Mouse (Mus musculus): ENCODE results near the gene Gm572.
A peak's percentile ranks its signal among the peaks of the same experiment; 100 is the strongest.

Gene Gm572

GRCm38 (mm10) chr4:148667006-148667755 lies 24.1 kb downstream of the Gm572 start:
- no peak for DNase-seq (ENCODE audit: low spot score)

GRCm38 (mm10) chr4:148671230-148671947 lies 28.3 kb downstream of the Gm572 start:
- DNase-seq (ENCODE audit: low spot score), result no peak

- no peak for DNase-seq (ENCODE audit: low spot score)
Observed at GRCm38 (mm10) chr4:148675043-148675442, 31.9 kb downstream of the Gm572 start.

- peak; percentile 81 for DNase-seq (ENCODE audit: low spot score)
Observed at GRCm38 (mm10) chr4:148676188-148676960, 33.3 kb downstream of the Gm572 start.

- DNase-seq (ENCODE audit: low spot score), result peak; percentile 41
Observed at GRCm38 (mm10) chr4:148676961-148677637, 34.0 kb downstream of the Gm572 start.

- DNase-seq (ENCODE audit: low spot score), result peak; percentile 19
Observed at GRCm38 (mm10) chr4:148678105-148678504, 35.0 kb downstream of the Gm572 start.

- DNase-seq (ENCODE audit: low spot score), result no peak
Observed at GRCm38 (mm10) chr4:148680505-148681067, 37.5 kb downstream of the Gm572 start.

- DNase-seq (ENCODE audit: low spot score), result peak; percentile 72
Observed at GRCm38 (mm10) chr4:148681429-148681828, 38.3 kb downstream of the Gm572 start.

GRCm38 (mm10) chr4:148682961-148683360 lies 39.8 kb downstream of the Gm572 start:
- no peak for DNase-seq (ENCODE audit: low spot score)

- DNase-seq (ENCODE audit: low spot score), result no peak
Observed at GRCm38 (mm10) chr4:148683539-148683938, 40.4 kb downstream of the Gm572 start.

- DNase-seq (ENCODE audit: low spot score), result peak; percentile 24
Observed at GRCm38 (mm10) chr4:148686491-148686941, 43.4 kb downstream of the Gm572 start.

GRCm38 (mm10) chr4:148688091-148688490 lies 45.0 kb downstream of the Gm572 start:
- DNase-seq (ENCODE audit: low spot score), result peak; percentile 54

- no peak for DNase-seq (ENCODE audit: low spot score)
Observed at GRCm38 (mm10) chr4:148691185-148691584, 48.1 kb downstream of the Gm572 start.

- no peak for DNase-seq (ENCODE audit: low spot score)
Observed at GRCm38 (mm10) chr4:148693417-148693959, 50.4 kb downstream of the Gm572 start.

- peak; percentile 80 for DNase-seq (ENCODE audit: low spot score)
Observed at GRCm38 (mm10) chr4:148704756-148705155, 61.6 kb downstream of the Gm572 start.

GRCm38 (mm10) chr4:148708836-148709235 lies 65.7 kb downstream of the Gm572 start:
- peak; percentile 72 for DNase-seq (ENCODE audit: low spot score)

GRCm38 (mm10) chr4:148710446-148710845 lies 67.3 kb downstream of the Gm572 start:
- peak; percentile 20 for DNase-seq (ENCODE audit: low spot score)

GRCm38 (mm10) chr4:148711323-148711722 lies 68.2 kb downstream of the Gm572 start:
- peak; percentile 73 for DNase-seq (ENCODE audit: low spot score)

- no peak for DNase-seq (ENCODE audit: low spot score)
Observed at GRCm38 (mm10) chr4:148712632-148713031, 69.5 kb downstream of the Gm572 start.

- no peak for DNase-seq (ENCODE audit: low spot score)
Observed at GRCm38 (mm10) chr4:148714064-148714463, 70.9 kb downstream of the Gm572 start.

- DNase-seq (ENCODE audit: low spot score), result no peak
Observed at GRCm38 (mm10) chr4:148714739-148715138, 71.6 kb downstream of the Gm572 start.
